Mouse (Mus musculus): Measurements from ENCODE around the gene Gm884. TPM values are rescaled to one million over a fixed set of nuclear protein-coding genes. Genes with fewer than 3 reads are reported as not detected.

The Gm884 gene
- polyA plus RNA-seq (2012; rRNA removed): not detected in 2 replicates

DNA sequence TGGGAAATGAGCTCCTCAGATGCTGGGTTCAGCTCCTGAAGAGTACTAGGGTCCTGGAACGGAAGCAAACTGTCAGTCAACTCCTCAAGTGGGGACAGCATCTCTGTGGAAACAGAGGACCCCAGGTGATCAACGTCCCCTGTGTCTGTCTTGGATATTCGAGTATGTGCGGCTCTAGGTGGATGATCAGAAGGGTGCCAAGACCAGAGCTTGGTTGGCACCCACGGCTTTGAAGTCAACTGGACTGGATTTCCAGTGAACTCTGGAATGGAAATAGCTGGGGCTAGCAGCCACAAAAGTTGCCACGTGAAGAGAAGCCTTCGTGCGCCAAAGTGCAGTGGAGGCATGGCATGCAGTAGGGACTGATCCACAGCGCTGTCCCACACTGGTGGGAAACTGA is at the start of gene Gm884:
Gene Gm884, minus strand, starts transcription at position 101 of the 400 bp plus-strand sequence.
- TF ChIP-seq POLR2A (IDR thresholded peaks at IDR 0.05; ENCODE audit: borderline replicate concordance, extremely low read depth, low read depth, low read length) (no peak), CTCF (IDR thresholded peaks at IDR 0.05; ENCODE audit: insufficient read depth, low read length) (no peak)
- H3K4me1 ChIP-seq (ENCODE audit: control insufficient read depth, insufficient read depth, low read length): no peaks in the 10 kb centered on the region
- no peak for DNase-seq
- 81% methylated on average over 9 of the region's 9 CpGs for WGBS
- no peak within 1 kb of the TSS for H3K4me3 ChIP-seq (replicated peaks; ENCODE audit: extremely low read depth, low read depth, low read length)

DNA sequence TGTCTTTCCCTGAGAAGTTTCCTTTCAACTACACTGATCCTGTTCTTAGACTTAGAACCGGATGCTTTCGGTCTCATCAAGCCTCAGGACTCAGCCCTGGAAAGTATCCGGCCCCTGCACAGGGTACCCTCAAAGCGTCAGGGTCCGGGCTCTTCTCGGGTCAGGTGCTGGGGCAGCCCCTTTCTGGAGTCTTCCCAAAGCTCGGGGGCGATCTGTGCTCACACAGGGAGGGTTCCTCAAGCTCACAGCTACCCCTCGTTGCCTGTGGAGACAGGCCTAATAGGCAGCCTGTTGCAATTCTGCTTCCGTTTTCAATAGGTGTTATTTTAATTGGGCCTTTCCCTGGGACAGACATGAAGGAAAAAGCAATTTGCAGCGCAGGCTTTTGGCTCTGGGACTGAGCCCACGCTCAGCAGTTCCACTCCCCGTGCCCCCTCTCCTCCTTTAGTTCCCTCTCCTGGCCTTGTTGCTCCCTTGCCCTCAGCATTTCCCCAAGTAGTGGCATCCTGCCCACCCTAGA is 46.0 kb upstream of the Gm884 start:
- WGBS: 60% methylated on average over 13 of the region's 13 CpGs
- H3K4me1 ChIP-seq (ENCODE audit: control insufficient read depth, insufficient read depth, low read length): peaks cover 9% of the 10 kb centered on the region
- no peak for DNase-seq
- H3K4me3 ChIP-seq (replicated peaks; ENCODE audit: extremely low read depth, low read depth, low read length): no peak overlapping the region
- TF ChIP-seq CTCF (IDR thresholded peaks at IDR 0.05; ENCODE audit: insufficient read depth, low read length) (no peak), POLR2A (IDR thresholded peaks at IDR 0.05; ENCODE audit: borderline replicate concordance, extremely low read depth, low read depth, low read length) (no peak)

DNA sequence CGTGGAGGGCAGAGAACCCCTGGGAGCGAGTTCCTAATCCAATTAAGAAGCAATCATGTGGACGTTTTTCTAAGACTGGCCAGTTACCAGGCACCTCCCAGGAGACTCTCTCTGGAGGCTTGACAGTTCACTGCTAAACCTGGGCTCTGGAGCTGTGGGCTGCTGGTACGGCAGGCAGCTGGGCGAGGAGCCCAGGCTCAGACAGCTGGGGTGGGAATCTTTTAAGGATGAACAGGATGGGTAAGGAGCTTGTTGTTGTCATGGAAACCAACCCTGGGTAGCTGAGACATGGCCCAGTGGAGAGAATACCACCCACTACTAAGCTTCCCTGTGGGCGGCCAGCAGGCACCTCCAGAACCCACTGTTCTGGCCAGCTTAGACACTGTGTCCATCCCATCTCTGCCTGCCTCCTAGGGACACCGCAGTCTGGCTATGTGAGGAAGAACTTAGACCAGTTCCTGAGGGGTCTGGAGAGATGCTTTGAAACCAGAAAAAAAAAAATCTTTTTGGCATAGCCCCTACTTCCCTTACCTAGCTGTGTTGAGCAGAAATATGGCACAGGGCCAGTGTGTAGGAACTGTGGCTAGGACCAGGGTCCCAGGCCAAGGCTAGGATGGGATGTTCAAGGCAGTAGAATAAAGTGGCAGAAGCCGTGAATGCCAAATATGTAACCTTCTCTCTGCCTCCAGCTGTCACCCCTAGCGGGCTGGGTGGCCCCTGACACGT is 45.4 kb upstream of the Gm884 start:
- no peak for DNase-seq
- no peak for TF ChIP-seq CTCF (IDR thresholded peaks at IDR 0.05; ENCODE audit: insufficient read depth, low read length)
- WGBS: 42% methylated on average over 10 of the region's 10 CpGs
- Histone ChIP-seq H3K4me3 (replicated peaks; ENCODE audit: extremely low read depth, low read depth, low read length) (no peak overlapping the region), H3K4me1 (ENCODE audit: control insufficient read depth, insufficient read depth, low read length) (peaks cover 10% of the 10 kb centered on the region)

DNA sequence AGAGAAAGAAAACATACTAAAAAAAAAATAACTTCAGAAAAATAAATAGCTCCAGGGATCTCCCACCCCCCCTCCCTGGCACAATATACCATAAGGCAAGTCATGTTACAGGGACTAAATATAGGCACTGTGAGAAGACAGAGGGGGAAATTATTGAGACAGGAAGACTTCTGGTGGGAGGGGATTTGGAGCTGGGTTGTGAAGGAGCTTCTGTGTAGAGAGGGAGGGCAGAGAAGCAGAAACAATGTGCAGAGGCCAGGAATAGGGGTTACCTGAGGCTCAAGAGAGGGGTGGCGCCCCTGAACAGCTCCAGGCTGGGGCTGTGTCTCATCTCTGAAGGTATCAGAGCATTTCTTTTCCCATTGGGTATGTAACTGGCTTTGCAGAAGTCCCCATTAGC is 44.8 kb upstream of the Gm884 start:
- no peak for DNase-seq
- TF ChIP-seq POLR2A (IDR thresholded peaks at IDR 0.05; ENCODE audit: borderline replicate concordance, extremely low read depth, low read depth, low read length): no peak
- TF ChIP-seq CTCF (IDR thresholded peaks at IDR 0.05; ENCODE audit: insufficient read depth, low read length): no peak
- Histone ChIP-seq H3K4me3 (replicated peaks; ENCODE audit: extremely low read depth, low read depth, low read length) (no peak overlapping the region), H3K4me1 (ENCODE audit: control insufficient read depth, insufficient read depth, low read length) (peaks cover 10% of the 10 kb centered on the region)
- WGBS: 81% methylated on average over 1 of the region's 1 CpGs

DNA sequence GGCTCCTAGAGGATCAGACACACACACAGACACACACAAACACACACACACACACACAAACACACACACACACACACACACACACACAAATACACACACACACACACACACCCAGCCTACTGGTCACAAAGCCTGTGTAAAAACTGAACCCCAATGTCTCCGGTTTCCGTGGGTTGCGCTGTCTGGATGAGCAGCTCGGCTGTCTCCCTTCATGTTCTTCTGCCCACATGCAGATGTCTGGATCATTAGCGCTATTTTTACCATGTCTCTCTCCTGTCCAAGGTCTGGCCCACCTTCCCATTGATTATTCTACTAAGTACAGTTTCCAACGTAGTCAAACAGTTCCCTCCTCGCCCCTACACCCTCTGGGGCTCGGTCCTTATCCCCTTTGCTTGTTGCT is 42.2 kb upstream of the Gm884 start:
- no peak for DNase-seq
- no peak overlapping the region for H3K4me3 ChIP-seq (replicated peaks; ENCODE audit: extremely low read depth, low read depth, low read length)
- peaks cover 10% of the 10 kb centered on the region for H3K4me1 ChIP-seq (ENCODE audit: control insufficient read depth, insufficient read depth, low read length)
- WGBS: 88% methylated on average over 8 of the region's 8 CpGs
- no peak for TF ChIP-seq POLR2A (IDR thresholded peaks at IDR 0.05; ENCODE audit: borderline replicate concordance, extremely low read depth, low read depth, low read length)
- TF ChIP-seq CTCF (IDR thresholded peaks at IDR 0.05; ENCODE audit: insufficient read depth, low read length): no peak

DNA sequence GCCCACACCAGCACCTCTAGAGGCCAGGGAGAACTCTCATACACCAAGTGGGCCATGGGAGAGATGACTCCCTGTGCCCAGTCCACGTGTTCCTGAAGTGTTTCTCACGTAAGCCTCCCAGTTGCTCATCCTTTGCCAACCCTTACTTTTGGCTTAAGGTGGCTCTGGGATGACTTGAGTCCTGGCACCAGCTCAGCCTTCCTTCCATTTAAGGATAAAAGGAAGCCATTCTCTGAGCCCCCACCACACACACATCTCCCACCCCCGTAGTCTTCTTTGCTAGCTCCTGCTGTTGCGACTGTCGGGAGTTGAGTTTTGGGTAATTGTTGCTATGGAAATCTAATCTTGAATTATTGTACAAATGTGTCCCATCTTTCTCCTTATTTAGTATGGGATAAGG is 41.6 kb upstream of the Gm884 start:
- TF ChIP-seq CTCF (IDR thresholded peaks at IDR 0.05; ENCODE audit: insufficient read depth, low read length): no peak
- TF ChIP-seq POLR2A (IDR thresholded peaks at IDR 0.05; ENCODE audit: borderline replicate concordance, extremely low read depth, low read depth, low read length): no peak
- 72% methylated on average over 5 of the region's 5 CpGs for WGBS
- Histone ChIP-seq H3K4me1 (ENCODE audit: control insufficient read depth, insufficient read depth, low read length) (peaks cover 10% of the 10 kb centered on the region), H3K4me3 (replicated peaks; ENCODE audit: extremely low read depth, low read depth, low read length) (no peak overlapping the region)
- no peak for DNase-seq

DNA sequence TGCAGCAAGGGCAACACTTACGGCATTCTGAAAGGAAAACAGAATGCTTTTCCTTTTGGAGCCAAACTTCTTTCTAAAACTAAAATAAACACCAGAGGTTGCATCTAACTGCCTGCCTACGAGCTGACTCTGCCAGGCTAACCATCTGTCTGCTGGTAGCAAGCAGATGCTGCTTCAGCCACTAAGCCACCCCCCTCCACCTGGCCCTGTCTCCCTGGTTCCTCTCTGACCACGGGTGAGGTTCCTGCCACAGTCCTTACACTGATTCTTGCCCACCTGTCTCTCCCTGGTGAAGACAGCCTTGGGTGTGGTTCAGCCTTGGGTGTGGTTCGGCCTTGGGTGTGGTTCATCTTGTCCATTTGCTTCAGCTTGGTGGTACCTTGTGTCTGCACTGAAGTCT is 40.9 kb upstream of the Gm884 start:
- no peak for DNase-seq
- Histone ChIP-seq H3K4me1 (ENCODE audit: control insufficient read depth, insufficient read depth, low read length) (peaks cover 10% of the 10 kb centered on the region), H3K4me3 (replicated peaks; ENCODE audit: extremely low read depth, low read depth, low read length) (no peak overlapping the region)
- WGBS: 28% methylated on average over 4 of the region's 4 CpGs
- no peak for TF ChIP-seq CTCF (IDR thresholded peaks at IDR 0.05; ENCODE audit: insufficient read depth, low read length)
- TF ChIP-seq POLR2A (IDR thresholded peaks at IDR 0.05; ENCODE audit: borderline replicate concordance, extremely low read depth, low read depth, low read length): no peak

DNA sequence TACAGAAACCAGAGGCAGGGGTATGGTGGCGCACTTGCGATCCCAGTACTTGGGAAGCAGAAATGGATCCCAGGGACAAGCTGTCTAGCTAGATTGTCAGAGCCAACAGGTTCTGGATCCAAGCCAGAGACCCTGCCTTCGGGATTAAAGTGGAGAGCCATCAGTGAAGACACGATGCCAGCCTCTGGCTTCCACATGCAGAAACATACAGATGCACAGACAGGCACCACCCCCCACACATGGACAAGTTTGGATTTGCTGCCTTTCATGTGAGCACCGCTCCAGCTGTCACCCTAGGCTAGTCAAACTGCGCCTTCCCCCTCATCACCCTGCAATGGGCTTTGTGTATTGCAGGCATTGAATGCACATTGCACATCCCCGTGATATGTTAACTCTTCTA is 37.2 kb upstream of the Gm884 start:
- no peak for DNase-seq
- 83% methylated on average over 7 of the region's 7 CpGs for WGBS
- TF ChIP-seq POLR2A (IDR thresholded peaks at IDR 0.05; ENCODE audit: borderline replicate concordance, extremely low read depth, low read depth, low read length): no peak
- TF ChIP-seq CTCF (IDR thresholded peaks at IDR 0.05; ENCODE audit: insufficient read depth, low read length): no peak

DNA sequence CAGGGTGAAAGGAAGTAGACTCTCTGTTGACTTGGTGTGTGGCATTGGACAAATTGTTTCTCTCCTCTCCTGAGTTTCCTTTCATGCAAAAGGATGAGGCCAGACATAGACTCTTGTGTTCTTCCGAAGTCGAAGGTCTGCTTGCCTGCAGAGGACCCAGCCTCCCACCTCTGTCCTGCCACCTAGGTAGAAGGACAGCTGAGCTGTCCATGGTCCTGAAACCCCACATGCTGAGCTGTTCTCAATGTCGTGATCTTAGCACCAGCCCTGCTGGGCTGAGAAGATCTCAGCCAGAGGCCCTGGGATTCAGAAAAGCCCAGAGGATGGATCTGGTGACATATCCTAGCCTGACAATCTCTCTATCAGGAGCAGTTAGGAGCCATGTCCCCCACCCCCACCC is 35.6 kb upstream of the Gm884 start:
- Histone ChIP-seq H3K4me1 (ENCODE audit: control insufficient read depth, insufficient read depth, low read length) (no peaks in the 10 kb centered on the region), H3K4me3 (replicated peaks; ENCODE audit: extremely low read depth, low read depth, low read length) (no peak overlapping the region)
- TF ChIP-seq POLR2A (IDR thresholded peaks at IDR 0.05; ENCODE audit: borderline replicate concordance, extremely low read depth, low read depth, low read length) (no peak), CTCF (IDR thresholded peaks at IDR 0.05; ENCODE audit: insufficient read depth, low read length) (no peak)
- no peak for DNase-seq
- WGBS: 8% methylated on average over 3 of the region's 3 CpGs

More for the DNA sequence above, 37.2 kb upstream of the Gm884 start:
- no peak overlapping the region for H3K4me3 ChIP-seq (replicated peaks; ENCODE audit: extremely low read depth, low read depth, low read length)
- H3K4me1 ChIP-seq (ENCODE audit: control insufficient read depth, insufficient read depth, low read length): peaks cover 3% of the 10 kb centered on the region

DNA sequence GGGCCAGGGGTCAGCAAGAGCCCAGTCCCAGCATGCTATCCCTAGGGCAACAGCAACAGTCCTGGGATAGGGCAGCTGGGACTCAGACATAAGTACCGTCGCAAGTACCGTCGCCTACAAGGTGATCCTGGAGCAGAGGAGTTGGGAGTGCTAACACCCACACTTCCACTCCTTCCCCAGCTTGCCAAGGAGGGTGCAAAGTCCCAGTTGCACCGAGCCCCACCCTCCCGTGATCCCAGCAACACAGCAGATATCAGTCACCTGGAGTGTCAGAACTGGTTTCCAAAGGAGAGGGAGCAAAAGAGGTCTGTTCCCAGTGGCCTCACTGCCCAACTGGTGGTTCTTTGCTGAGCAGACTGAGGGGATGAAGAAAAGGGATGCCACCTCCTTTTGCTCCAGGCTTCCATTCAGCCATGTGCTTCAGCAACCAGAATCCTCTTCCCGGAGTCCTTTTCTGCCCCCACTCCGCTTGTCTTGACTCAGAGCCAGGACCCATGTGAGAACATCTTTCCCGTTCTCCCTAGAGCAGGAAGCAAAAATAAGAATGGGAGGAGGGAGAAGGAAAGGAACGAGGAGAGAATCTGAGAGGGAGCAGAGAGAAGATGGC is 32.5 kb upstream of the Gm884 start:
- Histone ChIP-seq H3K4me3 (replicated peaks; ENCODE audit: extremely low read depth, low read depth, low read length) (no peak overlapping the region), H3K4me1 (ENCODE audit: control insufficient read depth, insufficient read depth, low read length) (peaks cover 3% of the 10 kb centered on the region; the same call in 1 of the 2 replicates)
- WGBS: 48% methylated on average over 10 of the region's 10 CpGs
- TF ChIP-seq POLR2A (IDR thresholded peaks at IDR 0.05; ENCODE audit: borderline replicate concordance, extremely low read depth, low read depth, low read length) (no peak), CTCF (IDR thresholded peaks at IDR 0.05; ENCODE audit: insufficient read depth, low read length) (no peak)
- DNase-seq: no peak

Data from lung, adult 2 months (tissue).